Mouse (Mus musculus) megakaryocyte-erythroid progenitor cell, adult 5-6 weeks (primary cell): ENCODE data around the gene Rnf224. TPM values are rescaled to one million over a fixed set of nuclear protein-coding genes. Genes with fewer than 3 reads are reported as not detected.

Experiments
- ATAC-seq: replicated peaks from 2 replicates; pipeline ENCODE4 v1.8.0; 2016; ENCODE audit warnings: mild to moderate bottlenecking, inconsistent platforms; ENCODE audit not compliant: severe bottlenecking, poor library complexity, low FRiP score, low TSS enrichment
- total RNA-seq, 2 experiments: library from RNA; stranded (forward) in 1 of 2; stranded (reverse) in 1 of 2; fragments of 200-1000, 215-1000 nt in 1 of 2; fragments of >200 nt in 1 of 2; fragmentation: Nextera tagmentation in 1 of 2; gene quantifications; 2 replicates each; pipeline ENCODE4 v1.2.3; 2014 to 2017

Rnf224 gene
- total RNA-seq, 2 experiments from 2014 or later, result not detected

GRCm38 (mm10) chr2:25200631-25201030 lies 36.0 kb downstream of the Rnf224 start:
- no peak for ATAC-seq

DNA sequence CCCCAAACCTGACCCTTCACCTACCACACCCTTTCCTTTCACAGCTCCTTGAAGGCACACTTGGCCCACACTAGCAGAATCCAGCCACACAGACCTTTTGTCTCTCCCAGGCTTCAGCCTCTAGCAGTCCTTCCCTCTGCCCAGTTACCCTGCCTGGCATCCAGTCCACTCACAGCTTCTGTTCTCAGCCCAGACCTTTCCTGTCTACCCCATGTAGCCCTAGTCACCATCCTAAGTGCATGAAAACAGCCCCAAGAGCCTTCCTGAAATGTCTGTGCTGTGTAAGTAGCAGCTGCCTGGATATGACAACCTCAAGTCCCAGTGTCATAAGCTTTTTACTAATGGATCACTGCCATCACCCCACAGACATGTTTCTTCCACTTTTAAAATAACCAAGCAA lies 38.6 kb downstream of the Rnf224 start:
- ATAC-seq, result no peak

- ATAC-seq, result no peak
Observed at GRCm38 (mm10) chr2:25197191-25197590, 39.4 kb downstream of the Rnf224 start.

GRCm38 (mm10) chr2:25196172-25196954 lies 40.2 kb downstream of the Rnf224 start, which contains the start of gene Tor4a:
Gene Tor4a (minus strand): TSS chr2:25196886.
- peak; percentile 75 for ATAC-seq

GRCm38 (mm10) chr2:25195211-25196156 lies 41.1 kb downstream of the Rnf224 start:
- ATAC-seq, result peak; percentile 51

DNA sequence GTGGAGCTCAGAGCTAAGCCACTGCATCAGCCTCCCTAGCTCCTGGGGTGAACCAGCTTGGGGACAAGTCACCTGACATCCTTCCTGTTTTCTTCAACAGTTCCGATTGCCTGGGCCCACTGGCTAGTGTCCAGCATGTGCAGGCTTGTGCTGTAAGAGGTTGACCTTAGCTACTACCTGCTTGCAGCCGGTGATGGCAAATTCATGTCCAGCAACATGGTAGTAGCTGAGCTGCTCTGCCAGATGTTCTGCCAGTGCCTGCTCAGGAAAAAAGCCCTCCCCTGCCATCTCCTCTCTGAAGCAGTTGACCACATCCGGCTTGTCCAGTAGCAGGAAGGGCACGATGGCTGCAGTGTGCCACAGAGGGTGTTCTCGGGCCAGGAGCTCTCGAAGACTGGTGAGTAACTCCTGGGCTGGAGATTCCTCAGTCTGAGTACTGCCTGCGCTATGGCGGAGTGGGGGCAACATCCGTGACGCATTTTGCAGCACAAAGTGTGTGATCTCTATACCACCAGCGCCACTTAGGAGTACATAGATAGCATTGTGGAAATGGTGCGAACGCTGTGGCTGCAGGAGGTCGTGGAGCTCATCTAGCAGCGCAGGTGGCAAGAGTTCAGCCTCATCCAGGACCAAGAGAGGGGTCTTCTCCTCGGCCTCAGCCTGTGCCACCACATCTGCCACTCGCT lies 42.0 kb downstream of the Rnf224 start:
- no peak; the same call in none of the 2 replicates for ATAC-seq

DNA sequence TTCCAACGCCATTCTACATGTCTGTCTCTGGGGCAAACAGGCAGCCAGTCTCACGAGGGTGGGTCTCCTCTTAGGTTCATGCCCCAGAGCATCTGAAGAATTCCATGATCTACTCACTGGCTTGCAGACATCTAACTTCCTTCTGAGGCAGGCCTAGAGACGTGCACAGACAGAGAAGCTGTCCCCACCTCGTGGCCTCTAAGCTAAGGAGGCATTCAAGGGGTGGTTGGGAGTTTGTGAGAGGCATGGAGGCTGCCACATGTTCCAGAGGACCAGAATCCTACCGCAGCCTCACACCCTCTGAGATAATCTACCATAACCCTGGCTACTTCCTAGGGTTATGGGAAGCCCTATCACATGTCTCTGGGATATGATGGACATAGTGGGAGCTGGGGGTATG lies 42.6 kb downstream of the Rnf224 start:
- no peak for ATAC-seq

- ATAC-seq, result peak; percentile 49
Observed at GRCm38 (mm10) chr2:25193330-25193770, 43.2 kb downstream of the Rnf224 start.

DNA sequence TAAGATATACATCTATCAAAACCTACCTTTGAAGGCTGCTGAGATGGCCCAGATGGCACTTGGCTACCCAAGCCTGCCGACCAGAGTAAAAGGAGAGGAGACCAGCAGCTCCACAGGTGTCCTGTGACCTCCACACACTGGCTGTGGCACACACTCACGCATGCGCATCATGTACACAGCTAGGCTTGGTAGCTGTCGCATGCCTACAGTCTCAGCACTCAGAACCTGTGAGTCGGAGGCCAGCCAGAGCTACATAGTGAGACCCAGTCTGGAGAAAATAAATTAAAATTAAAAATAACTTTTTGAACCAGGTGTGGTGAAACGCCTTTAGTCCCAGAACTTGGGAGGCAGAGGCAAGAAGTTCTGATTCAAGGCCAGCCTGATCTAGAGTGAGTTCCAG lies 48.7 kb downstream of the Rnf224 start:
- no peak for ATAC-seq

GRCm38 (mm10) chr2:25186575-25186930 lies 50.0 kb downstream of the Rnf224 start:
- no peak for ATAC-seq

GRCm38 (mm10) chr2:25185625-25186574 lies 50.7 kb downstream of the Rnf224 start:
- ATAC-seq, result peak; percentile 71

- ATAC-seq, result no peak
Observed at GRCm38 (mm10) chr2:25184496-25184895, 52.1 kb downstream of the Rnf224 start.

Other genes with a start within 250 kb of the Rnf224 start
Only the 30 nearest of the 31 such genes appear.
- 17.1 and 34.5 TPM in 2 replicates for gene Nsmf, start 182.4 kb downstream of the Rnf224 start, total RNA-seq (2014; fragmentation: Nextera tagmentation)
- 5.9 and 21.1 TPM in 2 replicates for gene Nsmf, start 182.4 kb downstream of the Rnf224 start, total RNA-seq (2017)
- not detected in 2 replicates for gene Entpd8, start 156.5 kb downstream of the Rnf224 start, total RNA-seq (2014; fragmentation: Nextera tagmentation)
- gene Entpd8, start 156.5 kb downstream of the Rnf224 start, total RNA-seq (2017), result not detected in 2 replicates
- not detected in 2 replicates for gene Noxa1, start 141.6 kb downstream of the Rnf224 start, total RNA-seq (2014; fragmentation: Nextera tagmentation)
- 1.1 TPM in 1 of 2 replicates, not detected in the other for gene Noxa1, start 141.6 kb downstream of the Rnf224 start, total RNA-seq (2017)
- gene Nrarp, start 56.0 kb downstream of the Rnf224 start, total RNA-seq (2014; fragmentation: Nextera tagmentation), result 3.5 and 4.6 TPM in 2 replicates
- gene Nrarp, start 56.0 kb downstream of the Rnf224 start, total RNA-seq (2017), result 1.3 and 2.4 TPM in 2 replicates
- 12.6 and 13.0 TPM in 2 replicates for gene Tor4a, start 39.9 kb downstream of the Rnf224 start, total RNA-seq (2014; fragmentation: Nextera tagmentation)
- 8.0 and 11.8 TPM in 2 replicates for gene Tor4a, start 39.9 kb downstream of the Rnf224 start, total RNA-seq (2017)
- 50.8 and 67.6 TPM in 2 replicates for gene Nelfb, start 25.3 kb downstream of the Rnf224 start, total RNA-seq (2014; fragmentation: Nextera tagmentation)
- gene Nelfb, start 25.3 kb downstream of the Rnf224 start, total RNA-seq (2017), result 26.4 and 28.2 TPM in 2 replicates
- not detected in 2 replicates for gene Stpg3, start 22.1 kb downstream of the Rnf224 start, total RNA-seq (2014; fragmentation: Nextera tagmentation)
- gene Stpg3, start 22.1 kb downstream of the Rnf224 start, total RNA-seq (2017), result 3.2 TPM in 1 of 2 replicates, not detected in the other
- not detected in 2 replicates for gene Fam166a, start 18.0 kb downstream of the Rnf224 start, total RNA-seq (2014; fragmentation: Nextera tagmentation)
- gene Fam166a, start 18.0 kb downstream of the Rnf224 start, total RNA-seq (2017), result not detected in 2 replicates
- 712 and 769 TPM in 2 replicates for gene Tubb4b, start 12.1 kb downstream of the Rnf224 start, total RNA-seq (2014; fragmentation: Nextera tagmentation)
- 718 and 785 TPM in 2 replicates for gene Tubb4b, start 12.1 kb downstream of the Rnf224 start, total RNA-seq (2017)
- gene Slc34a3, start 2.4 kb downstream of the Rnf224 start, total RNA-seq (2014; fragmentation: Nextera tagmentation), result not detected in 2 replicates
- gene Slc34a3, start 2.4 kb downstream of the Rnf224 start, total RNA-seq (2017), result not detected in 2 replicates
- 1.6 and 10.2 TPM in 2 replicates for gene Rnf208, start 5.5 kb upstream of the Rnf224 start, total RNA-seq (2014; fragmentation: Nextera tagmentation)
- 0.72 TPM in 1 of 2 replicates, not detected in the other for gene Rnf208, start 5.5 kb upstream of the Rnf224 start, total RNA-seq (2017)
- gene Cysrt1, start 5.7 kb upstream of the Rnf224 start, total RNA-seq (2014; fragmentation: Nextera tagmentation), result not detected in 2 replicates
- not detected in 2 replicates for gene Cysrt1, start 5.7 kb upstream of the Rnf224 start, total RNA-seq (2017)
- 15.3 and 21.7 TPM in 2 replicates for gene AL732309.1, start 10.1 kb upstream of the Rnf224 start, total RNA-seq (2014; fragmentation: Nextera tagmentation)
- 3.3 and 4.9 TPM in 2 replicates for gene AL732309.1, start 10.1 kb upstream of the Rnf224 start, total RNA-seq (2017)
- gene Tmem203, start 18.7 kb upstream of the Rnf224 start, total RNA-seq (2014; fragmentation: Nextera tagmentation), result 14.3 and 19.6 TPM in 2 replicates
- 4.3 and 9.1 TPM in 2 replicates for gene Tmem203, start 18.7 kb upstream of the Rnf224 start, total RNA-seq (2017)
- gene Tprn, start 25.8 kb upstream of the Rnf224 start, total RNA-seq (2014; fragmentation: Nextera tagmentation), result 17.5 and 27.4 TPM in 2 replicates
- gene Tprn, start 25.8 kb upstream of the Rnf224 start, total RNA-seq (2017), result 9.8 and 15.0 TPM in 2 replicates
- 183 and 205 TPM in 2 replicates for gene Ssna1, start 35.7 kb upstream of the Rnf224 start, total RNA-seq (2014; fragmentation: Nextera tagmentation)
- gene Ssna1, start 35.7 kb upstream of the Rnf224 start, total RNA-seq (2017), result 81.8 and 104 TPM in 2 replicates
- 52.0 and 56.6 TPM in 2 replicates for gene Anapc2, start 35.7 kb upstream of the Rnf224 start, total RNA-seq (2014; fragmentation: Nextera tagmentation)
- gene Anapc2, start 35.7 kb upstream of the Rnf224 start, total RNA-seq (2017), result 31.3 and 39.0 TPM in 2 replicates
- not detected in 2 replicates for gene Tmem210, start 51.4 kb upstream of the Rnf224 start, total RNA-seq (2014; fragmentation: Nextera tagmentation)
- gene Tmem210, start 51.4 kb upstream of the Rnf224 start, total RNA-seq (2017), result not detected in 2 replicates
- not detected in 2 replicates for gene Lrrc26, start 53.1 kb upstream of the Rnf224 start, total RNA-seq (2014; fragmentation: Nextera tagmentation)
- gene Lrrc26, start 53.1 kb upstream of the Rnf224 start, total RNA-seq (2017), result not detected in 2 replicates
- not detected in 2 replicates for gene Grin1, start 82.4 kb upstream of the Rnf224 start, total RNA-seq (2014; fragmentation: Nextera tagmentation)
- gene Grin1, start 82.4 kb upstream of the Rnf224 start, total RNA-seq (2017), result not detected in 2 replicates
- gene Man1b1, start 95.6 kb upstream of the Rnf224 start, total RNA-seq (2014; fragmentation: Nextera tagmentation), result 37.1 and 38.9 TPM in 2 replicates
- 31.8 and 82.7 TPM in 2 replicates for gene Man1b1, start 95.6 kb upstream of the Rnf224 start, total RNA-seq (2017)
- gene Dpp7, start 119.6 kb upstream of the Rnf224 start, total RNA-seq (2014; fragmentation: Nextera tagmentation), result 9.5 and 16.6 TPM in 2 replicates
- gene Dpp7, start 119.6 kb upstream of the Rnf224 start, total RNA-seq (2017), result 22.0 and 59.0 TPM in 2 replicates
- 9.7 and 12.7 TPM in 2 replicates for gene Uap1l1, start 128.9 kb upstream of the Rnf224 start, total RNA-seq (2014; fragmentation: Nextera tagmentation)
- 2.0 and 2.5 TPM in 2 replicates for gene Uap1l1, start 128.9 kb upstream of the Rnf224 start, total RNA-seq (2017)
- gene Sapcd2, start 135.5 kb upstream of the Rnf224 start, total RNA-seq (2014; fragmentation: Nextera tagmentation), result 18.4 and 19.0 TPM in 2 replicates
- 4.9 and 7.1 TPM in 2 replicates for gene Sapcd2, start 135.5 kb upstream of the Rnf224 start, total RNA-seq (2017)
- not detected in 2 replicates for gene Entpd2, start 159.1 kb upstream of the Rnf224 start, total RNA-seq (2014; fragmentation: Nextera tagmentation)
- gene Entpd2, start 159.1 kb upstream of the Rnf224 start, total RNA-seq (2017), result not detected in 2 replicates
- gene Npdc1, start 162.6 kb upstream of the Rnf224 start, total RNA-seq (2014; fragmentation: Nextera tagmentation), result not detected in 2 replicates
- not detected in 2 replicates for gene Npdc1, start 162.6 kb upstream of the Rnf224 start, total RNA-seq (2017)
- 3.4 and 6.3 TPM in 2 replicates for gene Fut7, start 186.5 kb upstream of the Rnf224 start, total RNA-seq (2014; fragmentation: Nextera tagmentation)
- 4.5 and 4.9 TPM in 2 replicates for gene Fut7, start 186.5 kb upstream of the Rnf224 start, total RNA-seq (2017)
- gene Abca2, start 191.9 kb upstream of the Rnf224 start, total RNA-seq (2014; fragmentation: Nextera tagmentation), result 34.7 and 38.3 TPM in 2 replicates
- 10.8 and 13.1 TPM in 2 replicates for gene Abca2, start 191.9 kb upstream of the Rnf224 start, total RNA-seq (2017)
- not detected in 2 replicates for gene Clic3, start 220.1 kb upstream of the Rnf224 start, total RNA-seq (2014; fragmentation: Nextera tagmentation)
- not detected in 2 replicates for gene Clic3, start 220.1 kb upstream of the Rnf224 start, total RNA-seq (2017)
- gene Paxx, start 224.3 kb upstream of the Rnf224 start, total RNA-seq (2014; fragmentation: Nextera tagmentation), result 34.5 and 36.3 TPM in 2 replicates
- gene Paxx, start 224.3 kb upstream of the Rnf224 start, total RNA-seq (2017), result 17.9 and 25.9 TPM in 2 replicates